Mouse (Mus musculus) bone marrow macrophage, adult 2 months (primary cell): Measurements from ENCODE around the gene Olfr631. TPM values are rescaled to one million over a fixed set of nuclear protein-coding genes. Genes with fewer than 3 reads are reported as not detected.

Source experiments
- H3K27ac ChIP-seq: 2 replicates; pipeline ENCODE4 v1.5.1; 2012; ENCODE audit warnings: low read depth, low read length; ENCODE audit not compliant: insufficient read depth
- H3K4me1 ChIP-seq: 2 replicates; pipeline ENCODE4 v1.6.1; 2012; ENCODE audit warnings: low read length; ENCODE audit not compliant: control insufficient read depth, insufficient read depth
- H3K4me3 ChIP-seq: 2 replicates; pipeline ENCODE4 v1.5.1; 2012; ENCODE audit warnings: mild to moderate bottlenecking, low read length, moderate library complexity; ENCODE audit not compliant: insufficient read depth
- CTCF ChIP-seq: IDR thresholded peaks from 2 replicates; pipeline ENCODE4 v1.5.1; 2012; ENCODE audit warnings: low read depth, mild to moderate bottlenecking, low read length, moderate library complexity
- POLR2A ChIP-seq: IDR thresholded peaks from 2 replicates; pipeline ENCODE4 v1.6.1; 2012; ENCODE audit warnings: mild to moderate bottlenecking, low read depth, low read length, borderline replicate concordance
- polyA plus RNA-seq: library from polyadenylated mRNA; stranded (reverse); fragments of >200 nt; gene quantifications from 2 replicates; pipeline ENCODE4 v1.2.4, GENCODE M21; 2012; ENCODE audit not compliant: missing spikeins, insufficient read depth, insufficient read length

Gene Olfr631
- polyA plus RNA-seq, 1 experiment: not detected

- no peak within 1 kb of the TSS for H3K27ac ChIP-seq
- H3K4me1 ChIP-seq: no peaks in the 10 kb centered on the region
- TF ChIP-seq CTCF: no peak
- no peak for TF ChIP-seq POLR2A
- H3K4me3 ChIP-seq: no peak within 1 kb of the TSS
Measured at GRCm38 (mm10) chr7:103970852-103971251, 42.2 kb downstream of the Olfr631 start, which contains the start of gene Olfr635. Gene Olfr635 (plus strand): TSS chr7:103971152.

GRCm38 (mm10) chr7:103971782-103972181, 43.2 kb downstream of the Olfr631 start:
- H3K4me1 ChIP-seq: no peaks in the 10 kb centered on the region
- TF ChIP-seq CTCF (no peak), POLR2A (no peak)

More at GRCm38 (mm10) chr7:103971782-103972181, 43.2 kb downstream of the Olfr631 start:
- no peak overlapping the region for H3K27ac ChIP-seq
- H3K4me3 ChIP-seq: no peak overlapping the region

Other genes with a start within 250 kb of the Olfr631 start
- not detected in 2 replicates for gene Olfr625-ps1, start 246.1 kb upstream of the Olfr631 start, polyA plus RNA-seq
- gene Olfr243, start 214.2 kb upstream of the Olfr631 start, polyA plus RNA-seq: not detected in 2 replicates
- gene Olfr628, start 198.5 kb upstream of the Olfr631 start, polyA plus RNA-seq: not detected in 2 replicates
- gene Olfr629, start 183.9 kb upstream of the Olfr631 start, polyA plus RNA-seq: not detected in 2 replicates
- not detected in 2 replicates for gene Olfr630, start 171.5 kb upstream of the Olfr631 start, polyA plus RNA-seq
- not detected in 2 replicates for gene Olfr69, start 157.2 kb upstream of the Olfr631 start, polyA plus RNA-seq
- not detected in 2 replicates for gene Olfr68, start 149.1 kb upstream of the Olfr631 start, polyA plus RNA-seq
- not detected in 2 replicates for gene Olfr67, start 137.0 kb upstream of the Olfr631 start, polyA plus RNA-seq
- not detected in 2 replicates for gene Hbb-bt, start 114.8 kb upstream of the Olfr631 start, polyA plus RNA-seq
- not detected in 2 replicates for gene Hbb-bs, start 100.7 kb upstream of the Olfr631 start, polyA plus RNA-seq
- gene Hbb-bh2, start 88.3 kb upstream of the Olfr631 start, polyA plus RNA-seq: not detected in 2 replicates
- not detected in 2 replicates for gene Hbb-bh1, start 85.7 kb upstream of the Olfr631 start, polyA plus RNA-seq
- not detected in 2 replicates for gene Hbb-y, start 75.6 kb upstream of the Olfr631 start, polyA plus RNA-seq
- not detected in 2 replicates for gene Olfr66, start 42.6 kb upstream of the Olfr631 start, polyA plus RNA-seq
- gene Olfr64, start 34.3 kb upstream of the Olfr631 start, polyA plus RNA-seq: not detected in 2 replicates
- not detected in 2 replicates for gene Olfr65, start 25.3 kb upstream of the Olfr631 start, polyA plus RNA-seq
- gene Olfr632, start 5.5 kb downstream of the Olfr631 start, polyA plus RNA-seq: not detected in 2 replicates
- gene Olfr633, start 15.6 kb downstream of the Olfr631 start, polyA plus RNA-seq: not detected in 2 replicates
- gene Olfr635, start 42.3 kb downstream of the Olfr631 start, polyA plus RNA-seq: 0.13 TPM in 1 of 2 replicates, not detected in the other
- not detected in 2 replicates for gene Olfr638, start 69.9 kb downstream of the Olfr631 start, polyA plus RNA-seq
- gene Olfr639, start 88.5 kb downstream of the Olfr631 start, polyA plus RNA-seq: 0.12 TPM in 1 of 2 replicates, not detected in the other
- gene Olfr640, start 96.7 kb downstream of the Olfr631 start, polyA plus RNA-seq: not detected in 2 replicates
- gene Olfr641, start 106.6 kb downstream of the Olfr631 start, polyA plus RNA-seq: not detected in 2 replicates
- 0.17 TPM in 1 of 2 replicates, not detected in the other for gene Olfr642, start 123.8 kb downstream of the Olfr631 start, polyA plus RNA-seq
- not detected in 2 replicates for gene 4930516K23Rik, start 132.6 kb downstream of the Olfr631 start, polyA plus RNA-seq
- gene Olfr644, start 143.0 kb downstream of the Olfr631 start, polyA plus RNA-seq: not detected in 2 replicates
- gene Olfr645, start 156.6 kb downstream of the Olfr631 start, polyA plus RNA-seq: not detected in 2 replicates
- gene Olfr646, start 176.0 kb downstream of the Olfr631 start, polyA plus RNA-seq: not detected in 2 replicates
- gene Ubqln5, start 201.0 kb downstream of the Olfr631 start, polyA plus RNA-seq: not detected in 2 replicates
- not detected in 2 replicates for gene Olfr643, start 208.6 kb downstream of the Olfr631 start, polyA plus RNA-seq
- not detected in 2 replicates for gene Ubqln3, start 214.5 kb downstream of the Olfr631 start, polyA plus RNA-seq
- not detected in 2 replicates for gene Ubqlnl, start 221.7 kb downstream of the Olfr631 start, polyA plus RNA-seq
- not detected in 2 replicates for gene Olfm5, start 236.0 kb downstream of the Olfr631 start, polyA plus RNA-seq